Mouse (Mus musculus) lung, postnatal 0 days (tissue): ENCODE data around the gene Rita1. TPM values are rescaled to one million over a fixed set of nuclear protein-coding genes. Genes with fewer than 3 reads are reported as not detected.
A peak's percentile ranks its signal among the peaks of the same experiment; 100 is the strongest.

Source experiments
- ATAC-seq: fragments of 200-750 bp; cut with Nextera tagmentation; 2 replicates; pipeline ENCODE4 v1.8.0; 2017; ENCODE audit warnings: moderate library complexity
- DNase-seq: peaks from one replicate; pipeline ENCODE4 v3.0.0-alpha.2; 2016; ENCODE audit warnings: low spot score
- H3K27ac ChIP-seq: fragments of 300-500 bp; sonication (generic); 2 replicates; pipeline ENCODE4 v1.5.1; 2014; ENCODE audit warnings: antibody characterized with exemption, mild to moderate bottlenecking, low read length, mixed read lengths
- H3K27me3 ChIP-seq: fragments of 300-500 bp; sonication (generic); replicated peaks from 2 replicates; pipeline ENCODE4 v1.6.1; 2014; ENCODE audit warnings: low read length, mixed read lengths; ENCODE audit not compliant: insufficient read depth
- H3K36me3 ChIP-seq: fragments of 300-500 bp; sonication (generic); 2 replicates; pipeline ENCODE4 v1.6.1; 2014; ENCODE audit warnings: low read length, mixed read lengths; ENCODE audit not compliant: insufficient read depth
- H3K4me1 ChIP-seq: fragments of 300-500 bp; sonication (generic); 2 replicates; pipeline ENCODE4 v1.6.1; 2014; ENCODE audit warnings: antibody characterized with exemption, low read depth, low read length, mixed read lengths; ENCODE audit not compliant: insufficient read depth
- H3K4me2 ChIP-seq: fragments of 300-500 bp; sonication (generic); replicated peaks from 2 replicates; pipeline ENCODE4 v1.6.1; 2014; ENCODE audit warnings: low read depth, mild to moderate bottlenecking, low read length, moderate library complexity, mixed read lengths
- H3K4me3 ChIP-seq: fragments of 300-500 bp; sonication (generic); 2 replicates; pipeline ENCODE4 v1.5.1; 2014; ENCODE audit warnings: low read depth, low read length
- H3K9ac ChIP-seq: fragments of 300-500 bp; sonication (generic); replicated peaks from 2 replicates; pipeline ENCODE4 v1.6.1; 2014; ENCODE audit warnings: low read depth, mild to moderate bottlenecking
- H3K9me3 ChIP-seq: fragments of 300-500 bp; sonication (generic); 2 replicates; pipeline ENCODE4 v1.6.1; 2016; ENCODE audit warnings: low read length, mixed read lengths
- CTCF ChIP-seq: IDR thresholded peaks from 2 replicates; pipeline ENCODE4 v1.5.1; 2016; ENCODE audit warnings: antibody characterized with exemption, mild to moderate bottlenecking
- EP300 ChIP-seq: IDR thresholded peaks from 2 replicates; pipeline ENCODE4 v1.6.1; 2016; ENCODE audit warnings: antibody characterized with exemption, mild to moderate bottlenecking, control low read depth
- WGBS: fragments of 180-500 bp; shearing (Covaris S2); extraction: QIAGEN DNeasy Blood & Tissue Kit; methylation state at CpG from one replicate; pipeline ENCODE4 v1.1.7; 2014; 5-methylcytosine and 5-hydroxymethylcytosine counted together
- polyA plus RNA-seq: library from polyadenylated mRNA; unstranded; fragments of >200 nt; fragmentation: Nextera tagmentation; extraction: Ambion mirVana; gene quantifications from 2 replicates; pipeline ENCODE4 v1.2.1, GENCODE M21; 2015

The Rita1 gene
- polyA plus RNA-seq, 1 experiment from 2014 or later, result 10.0 TPM

GRCm38 (mm10) chr5:120600946-120601668, 11.3 kb downstream of the Rita1 start:
- WGBS, result 44% methylated on average over 11 of the region's 11 CpGs
- ATAC-seq (peak; percentile 25; the same call in 1 of the 2 replicates), DNase-seq (peak; percentile 41)
- H3K27ac ChIP-seq, result no peak overlapping the region
- H3K9ac ChIP-seq, result no peak overlapping the region
- TF ChIP-seq CTCF (peak; percentile 74), EP300 (no peak)
- H3K9me3 ChIP-seq, result no peaks in the 10 kb centered on the region
- no peaks in the 10 kb centered on the region for H3K27me3 ChIP-seq
- H3K36me3 ChIP-seq, result no peaks in the 10 kb centered on the region
- H3K4me3 ChIP-seq, result no peak overlapping the region
- H3K4me2 ChIP-seq, result no peak overlapping the region
- H3K4me1 ChIP-seq, result 0 out of 2 replicates have a peak, but pooled peaks cover 3% of the 10 kb centered on the region

GRCm38 (mm10) chr5:120599625-120600024, 12.8 kb downstream of the Rita1 start:
- no peak for DNase-seq
- Histone ChIP-seq H3K4me1 (no peaks in the 10 kb centered on the region), H3K36me3 (no peaks in the 10 kb centered on the region), H3K4me3 (no peak overlapping the region), H3K9me3 (no peaks in the 10 kb centered on the region), H3K4me2 (no peak overlapping the region), H3K9ac (no peak overlapping the region), H3K27me3 (no peaks in the 10 kb centered on the region), H3K27ac (no peak overlapping the region)
- 73% methylated on average over 6 of the region's 6 CpGs for WGBS
- no peak for ATAC-seq
- TF ChIP-seq EP300, result no peak
- TF ChIP-seq CTCF, result no peak

GRCm38 (mm10) chr5:120594485-120594884, 17.9 kb downstream of the Rita1 start:
- H3K9ac ChIP-seq, result no peak overlapping the region

DNA sequence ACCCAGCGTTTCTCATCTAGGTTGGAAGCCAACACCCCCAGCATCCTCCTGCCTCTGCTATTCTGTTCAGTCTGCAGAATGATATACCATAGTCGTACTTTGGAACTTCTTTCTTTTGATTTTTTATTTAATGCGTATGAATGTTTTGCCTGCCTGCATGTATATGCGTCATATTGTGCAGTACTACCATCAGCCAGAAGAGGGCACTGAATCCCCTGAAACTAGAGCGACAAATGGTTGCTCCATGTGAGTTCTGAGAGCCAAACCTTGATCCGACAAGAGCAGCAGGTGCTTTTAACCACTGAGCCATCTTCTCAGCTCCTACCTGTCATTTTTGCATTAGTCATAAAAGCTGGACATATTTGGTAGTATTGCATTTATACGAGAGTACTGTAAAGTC, 20.2 kb downstream of the Rita1 start:
- Histone ChIP-seq H3K9ac (no peak overlapping the region), H3K27ac (no peak overlapping the region), H3K4me3 (no peak overlapping the region), H3K27me3 (no peaks in the 10 kb centered on the region), H3K4me1 (peaks cover 9% of the 10 kb centered on the region; the same call in 1 of the 2 replicates), H3K36me3 (no peaks in the 10 kb centered on the region), H3K9me3 (no peaks in the 10 kb centered on the region), H3K4me2 (no peak overlapping the region)
- WGBS, result 65% methylated on average over 7 of the region's 7 CpGs
- ATAC-seq, result no peak
- DNase-seq, result no peak
- TF ChIP-seq CTCF (peak; percentile 61), EP300 (no peak)

More at GRCm38 (mm10) chr5:120594485-120594884, 17.9 kb downstream of the Rita1 start:
- WGBS, result 81% methylated on average over 6 of the region's 6 CpGs
- TF ChIP-seq CTCF (no peak), EP300 (no peak)
- Histone ChIP-seq H3K27ac (no peak overlapping the region), H3K36me3 (no peaks in the 10 kb centered on the region), H3K4me3 (no peak overlapping the region), H3K4me1 (no peaks in the 10 kb centered on the region), H3K9me3 (no peaks in the 10 kb centered on the region), H3K27me3 (no peaks in the 10 kb centered on the region), H3K4me2 (no peak overlapping the region)
- no peak for ATAC-seq
- no peak for DNase-seq

DNA sequence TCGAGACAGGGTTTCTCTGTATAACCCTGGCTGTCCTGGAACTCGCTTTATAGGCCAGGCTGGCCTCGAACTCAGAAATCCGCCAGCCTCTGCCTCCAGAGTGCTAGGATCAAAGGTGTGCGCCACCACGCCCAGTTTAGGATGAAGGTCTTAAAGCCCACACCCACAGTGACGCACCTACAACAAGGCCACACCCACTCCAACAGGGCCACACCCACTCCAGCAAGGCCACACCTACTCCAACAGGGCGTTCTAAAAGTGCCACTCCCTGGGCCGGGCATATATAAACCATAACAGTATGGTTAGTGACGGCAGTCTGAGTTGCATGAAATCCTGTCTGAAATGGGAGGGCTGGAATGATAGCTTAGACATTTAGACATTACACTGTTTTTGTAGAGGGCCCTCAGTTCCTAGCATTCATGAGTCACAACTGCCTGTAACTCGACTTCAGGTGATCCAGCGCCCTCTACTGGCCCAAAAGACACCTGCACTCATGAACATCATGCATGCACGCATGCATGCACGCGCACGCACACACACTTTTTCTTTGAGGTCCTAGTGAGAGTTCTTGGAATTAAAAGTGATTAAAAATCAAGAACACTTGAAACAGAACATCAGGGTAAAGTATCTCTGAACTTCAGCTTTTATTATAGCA, 21.9 kb downstream of the Rita1 start:
- Histone ChIP-seq H3K9me3 (no peaks in the 10 kb centered on the region), H3K4me2 (no peak overlapping the region), H3K4me1 (peaks cover 11% of the 10 kb centered on the region; the same call in 1 of the 2 replicates), H3K27ac (no peak overlapping the region), H3K36me3 (no peaks in the 10 kb centered on the region), H3K27me3 (no peaks in the 10 kb centered on the region), H3K4me3 (no peak overlapping the region), H3K9ac (no peak overlapping the region)
- ATAC-seq (no peak), DNase-seq (no peak)
- TF ChIP-seq CTCF (peak; percentile 67), EP300 (no peak)
- 72% methylated on average over 16 of the region's 16 CpGs for WGBS

DNA sequence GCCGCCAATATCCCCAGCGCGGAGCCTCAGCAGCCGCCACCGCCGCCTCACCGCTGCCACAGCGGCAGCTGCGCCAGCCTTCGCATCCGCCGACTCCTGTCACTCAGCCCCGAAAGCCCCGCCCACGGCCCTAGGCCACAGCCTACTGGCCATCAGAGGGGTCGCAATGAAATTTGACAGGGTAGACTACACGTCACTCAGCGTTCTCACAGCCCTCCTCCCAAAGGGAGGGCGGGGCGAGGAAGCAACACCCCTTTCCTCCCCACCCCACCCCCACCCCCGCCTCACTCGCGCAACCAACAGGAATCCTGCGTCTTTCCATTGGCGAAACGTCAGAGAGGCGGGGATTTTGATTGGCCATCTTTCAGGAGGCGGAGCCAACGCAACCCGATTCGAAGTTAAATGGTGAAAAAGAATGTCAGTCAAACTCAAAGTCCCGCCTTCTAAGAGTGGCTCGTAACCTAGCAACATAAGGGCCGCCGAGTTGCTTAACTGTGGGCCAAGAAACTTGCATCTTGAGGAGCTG, 23.8 kb downstream of the Rita1 start, which contains the start of the genes Tpcn1 and Iqcd:
TSS of gene Tpcn1 (minus strand) at position 105 of the 526 bp plus-strand sequence.
TSS of gene Iqcd (plus strand) at position 448 of the 526 bp plus-strand sequence.
- peak within 1 kb of the TSS; percentile 54 for H3K9ac ChIP-seq
- 0% methylated on average over 33 of the region's 35 CpGs for WGBS
- H3K36me3 ChIP-seq, result no peaks in the 10 kb centered on the region; the same call in 1 of the 2 replicates
- H3K9me3 ChIP-seq, result no peaks in the 10 kb centered on the region
- peak within 1 kb of the TSS; percentile 97 for H3K4me2 ChIP-seq
- peaks cover 11% of the 10 kb centered on the region; the same call in 1 of the 2 replicates for H3K4me1 ChIP-seq
- H3K4me3 ChIP-seq, result peak within 1 kb of the TSS; percentile 69
- TF ChIP-seq EP300 (no peak), CTCF (peak; percentile 53)
- ATAC-seq (peak; percentile 97), DNase-seq (peak; percentile 100)
- H3K27me3 ChIP-seq, result no peaks in the 10 kb centered on the region
- H3K27ac ChIP-seq, result peak within 1 kb of the TSS; percentile 77
